Mouse (Mus musculus): ENCODE results near the gene Aox3. TPM values are rescaled to one million over a fixed set of nuclear protein-coding genes. Genes with fewer than 3 reads are reported as not detected.

The Aox3 gene
- polyA plus RNA-seq, 1 experiment, result 0.03 TPM

DNA sequence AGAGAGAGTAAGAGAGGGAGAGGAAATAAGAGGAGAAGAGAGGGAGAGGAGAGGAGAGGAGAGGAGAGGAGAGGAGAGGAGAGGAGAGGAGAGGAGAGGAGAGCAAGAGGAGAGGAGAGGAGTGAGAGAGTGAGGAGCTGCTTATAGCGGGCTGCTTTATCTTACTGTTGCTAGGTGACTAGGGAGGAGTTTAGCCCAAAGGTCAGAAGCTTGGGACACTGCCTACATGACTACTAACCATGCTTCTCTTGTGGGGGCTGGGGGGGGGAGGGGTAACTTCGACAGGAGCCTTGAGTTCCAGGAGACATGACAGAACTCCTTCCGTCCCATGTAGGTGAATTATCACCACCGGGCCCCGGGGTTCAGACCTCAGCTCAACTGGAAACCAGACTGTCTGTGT is 117.6 kb downstream of the Aox3 start:
- WGBS, result 43% methylated on average over 5 of the region's 5 CpGs
- Histone ChIP-seq H3K27me3 (ENCODE audit: control insufficient read depth, insufficient read depth, low read length) (no peaks in the 10 kb centered on the region), H3K36me3 (ENCODE audit: control insufficient read depth, insufficient read depth, low read length) (no peaks in the 10 kb centered on the region), H3K4me3 (ENCODE audit: low read depth, low read length) (no peak overlapping the region), H3K27ac (ENCODE audit: insufficient read depth, low read depth, low read length) (no peak overlapping the region), H3K4me1 (ENCODE audit: control insufficient read depth, insufficient read depth, insufficient read length, low read length) (no peaks in the 10 kb centered on the region)
- TF ChIP-seq CTCF (IDR thresholded peaks at IDR 0.05; ENCODE audit: extremely low read depth, insufficient read length, insufficient replicate concordance, low read depth, low read length), result no peak
- no peak for TF ChIP-seq POLR2A (IDR thresholded peaks at IDR 0.05; ENCODE audit: low read depth, low read length)

DNA sequence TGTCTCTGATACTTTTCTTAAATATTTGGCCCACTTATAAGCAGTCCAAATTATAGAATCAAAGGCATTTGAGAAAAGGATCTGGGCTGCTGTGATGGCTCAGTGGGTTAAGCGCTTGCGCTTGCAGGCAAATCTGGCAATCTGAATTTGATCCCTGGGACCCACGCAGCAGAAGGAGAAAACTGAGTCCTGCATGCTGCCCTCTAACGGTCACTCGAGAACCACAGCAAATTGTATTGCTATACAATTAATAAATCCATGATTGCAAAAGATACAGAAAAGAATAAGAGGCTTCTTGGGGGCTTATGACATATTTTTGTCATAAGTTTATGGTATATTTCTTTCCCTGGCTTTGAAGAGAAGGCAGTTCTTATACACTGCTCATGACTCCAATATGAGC is 122.5 kb downstream of the Aox3 start:
- Histone ChIP-seq H3K36me3 (ENCODE audit: control insufficient read depth, insufficient read depth, low read length) (no peaks in the 10 kb centered on the region), H3K4me1 (ENCODE audit: control insufficient read depth, insufficient read depth, insufficient read length, low read length) (peaks cover 10% of the 10 kb centered on the region; the same call in 1 of the 2 replicates), H3K27ac (ENCODE audit: insufficient read depth, low read depth, low read length) (no peak overlapping the region), H3K27me3 (ENCODE audit: control insufficient read depth, insufficient read depth, low read length) (no peaks in the 10 kb centered on the region), H3K4me3 (ENCODE audit: low read depth, low read length) (no peak overlapping the region)
- WGBS, result 47% methylated on average over 5 of the region's 5 CpGs
- TF ChIP-seq CTCF (IDR thresholded peaks at IDR 0.05; ENCODE audit: extremely low read depth, insufficient read length, insufficient replicate concordance, low read depth, low read length) (peak; percentile 20; the same call in 1 of the 2 replicates), POLR2A (IDR thresholded peaks at IDR 0.05; ENCODE audit: low read depth, low read length) (no peak)

DNA sequence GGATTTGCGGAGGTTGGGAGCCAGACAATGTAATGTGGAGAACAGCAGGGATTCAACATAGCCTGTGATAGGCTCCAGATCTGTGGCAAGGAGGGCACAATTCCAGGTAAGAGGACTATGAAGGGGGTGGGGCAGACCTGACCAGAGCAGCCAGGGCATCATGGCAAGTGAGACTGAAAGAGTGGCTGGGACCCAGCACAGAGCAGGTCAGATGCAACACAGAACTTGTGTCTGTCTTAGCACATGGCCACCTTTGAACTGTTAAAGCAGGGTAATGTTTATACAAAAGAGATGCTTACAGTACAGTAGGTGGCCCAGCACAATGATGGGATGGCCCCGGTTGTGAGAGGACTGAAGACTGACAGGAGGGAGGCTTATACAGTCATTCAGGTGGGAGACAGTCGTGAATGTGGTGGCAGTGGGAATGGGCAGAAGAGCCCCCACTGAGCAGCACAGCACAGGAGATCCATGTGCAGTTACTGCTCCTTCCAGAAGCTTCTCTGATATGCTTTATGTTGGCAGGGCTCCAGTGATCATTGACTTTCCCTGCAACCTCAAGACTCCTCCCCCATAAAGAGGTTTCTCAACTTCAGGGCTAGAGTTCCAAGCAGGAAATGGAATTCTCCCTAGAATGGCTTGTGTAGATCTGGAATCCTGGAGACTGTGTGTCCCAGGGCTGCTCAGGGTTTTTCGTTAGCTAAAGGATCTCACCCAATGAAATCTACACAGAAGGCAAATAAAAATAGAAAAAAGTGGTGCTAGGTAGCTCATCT is 124.8 kb downstream of the Aox3 start:
- 57% methylated on average over 4 of the region's 4 CpGs for WGBS
- no peak overlapping the region for H3K27ac ChIP-seq (ENCODE audit: insufficient read depth, low read depth, low read length)
- peaks cover 10% of the 10 kb centered on the region; the same call in 1 of the 2 replicates for H3K4me1 ChIP-seq (ENCODE audit: control insufficient read depth, insufficient read depth, insufficient read length, low read length)
- no peak for TF ChIP-seq POLR2A (IDR thresholded peaks at IDR 0.05; ENCODE audit: low read depth, low read length)
- no peak for TF ChIP-seq CTCF (IDR thresholded peaks at IDR 0.05; ENCODE audit: extremely low read depth, insufficient read length, insufficient replicate concordance, low read depth, low read length)
- H3K27me3 ChIP-seq (ENCODE audit: control insufficient read depth, insufficient read depth, low read length), result no peaks in the 10 kb centered on the region
- no peaks in the 10 kb centered on the region for H3K36me3 ChIP-seq (ENCODE audit: control insufficient read depth, insufficient read depth, low read length)
- H3K4me3 ChIP-seq (ENCODE audit: low read depth, low read length), result no peak overlapping the region

DNA sequence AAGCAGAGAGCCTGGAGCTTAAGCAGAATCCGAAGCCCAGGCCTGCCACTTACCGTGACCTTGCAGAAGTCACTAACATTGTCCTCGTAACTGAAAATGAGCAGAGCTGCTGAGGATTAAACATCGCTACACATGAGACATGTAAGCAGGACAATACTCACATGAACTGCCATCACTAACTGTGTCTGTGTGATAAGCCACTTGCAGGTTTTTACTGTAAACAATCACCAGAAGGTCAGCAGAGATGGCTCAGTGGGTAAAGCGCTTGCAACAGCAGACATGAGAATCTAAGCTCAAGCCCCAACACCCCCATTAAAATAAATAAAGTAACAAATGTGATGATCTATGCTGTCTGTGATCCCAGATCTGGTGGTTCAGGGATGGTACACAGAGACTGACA is 125.5 kb downstream of the Aox3 start:
- Histone ChIP-seq H3K4me1 (ENCODE audit: control insufficient read depth, insufficient read depth, insufficient read length, low read length) (peaks cover 10% of the 10 kb centered on the region; the same call in 1 of the 2 replicates), H3K4me3 (ENCODE audit: low read depth, low read length) (no peak overlapping the region), H3K27me3 (ENCODE audit: control insufficient read depth, insufficient read depth, low read length) (no peaks in the 10 kb centered on the region), H3K36me3 (ENCODE audit: control insufficient read depth, insufficient read depth, low read length) (no peaks in the 10 kb centered on the region), H3K27ac (ENCODE audit: insufficient read depth, low read depth, low read length) (no peak overlapping the region)
- WGBS, result 89% methylated on average over 5 of the region's 5 CpGs
- no peak for TF ChIP-seq POLR2A (IDR thresholded peaks at IDR 0.05; ENCODE audit: low read depth, low read length)
- no peak for TF ChIP-seq CTCF (IDR thresholded peaks at IDR 0.05; ENCODE audit: extremely low read depth, insufficient read length, insufficient replicate concordance, low read depth, low read length)

DNA sequence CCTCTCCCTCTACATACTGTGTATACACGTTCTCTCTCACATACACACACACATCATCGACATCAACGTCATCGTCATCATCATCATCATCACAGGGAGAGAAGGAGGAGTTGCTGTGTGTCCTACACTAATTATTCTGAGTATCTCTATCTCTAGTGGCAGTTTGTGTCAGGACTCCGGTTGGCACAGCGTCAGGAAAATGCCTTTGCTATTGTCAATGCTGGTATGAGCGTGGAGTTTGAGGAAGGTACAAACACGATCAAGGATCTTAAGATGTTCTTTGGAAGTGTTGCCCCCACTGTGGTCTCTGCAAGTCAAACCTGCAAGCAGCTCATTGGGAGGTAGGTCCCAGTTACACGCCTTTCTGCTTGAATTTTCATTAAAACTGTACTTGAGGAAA is 126.0 kb downstream of the Aox3 start:
- no peak overlapping the region for H3K4me3 ChIP-seq (ENCODE audit: low read depth, low read length)
- no peak for TF ChIP-seq CTCF (IDR thresholded peaks at IDR 0.05; ENCODE audit: extremely low read depth, insufficient read length, insufficient replicate concordance, low read depth, low read length)
- TF ChIP-seq POLR2A (IDR thresholded peaks at IDR 0.05; ENCODE audit: low read depth, low read length), result no peak
- no peaks in the 10 kb centered on the region for H3K27me3 ChIP-seq (ENCODE audit: control insufficient read depth, insufficient read depth, low read length)
- no peaks in the 10 kb centered on the region for H3K36me3 ChIP-seq (ENCODE audit: control insufficient read depth, insufficient read depth, low read length)
- H3K27ac ChIP-seq (ENCODE audit: insufficient read depth, low read depth, low read length), result no peak overlapping the region
- WGBS, result 93% methylated on average over 9 of the region's 9 CpGs
- H3K4me1 ChIP-seq (ENCODE audit: control insufficient read depth, insufficient read depth, insufficient read length, low read length), result peaks cover 10% of the 10 kb centered on the region; the same call in 1 of the 2 replicates

DNA sequence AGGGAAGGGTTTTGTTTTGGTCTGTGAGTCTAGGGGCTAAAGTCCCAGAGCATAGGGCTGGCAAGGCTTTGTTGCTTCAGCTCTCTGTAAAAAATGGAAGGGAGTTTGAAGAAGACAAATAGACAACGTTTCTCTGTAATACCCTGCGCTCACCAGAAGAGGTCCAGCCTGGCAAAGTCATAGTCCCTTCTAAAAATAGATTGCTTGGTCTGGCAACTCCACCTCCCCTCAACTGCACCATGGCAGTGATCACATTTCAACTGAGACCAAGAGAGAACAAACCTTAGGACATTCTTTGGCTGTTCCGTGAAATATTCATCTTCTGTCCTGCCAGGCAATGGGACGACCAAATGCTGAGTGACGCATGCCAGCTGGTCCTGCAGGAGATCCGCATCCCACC is 127.4 kb downstream of the Aox3 start:
- TF ChIP-seq POLR2A (IDR thresholded peaks at IDR 0.05; ENCODE audit: low read depth, low read length) (no peak), CTCF (IDR thresholded peaks at IDR 0.05; ENCODE audit: extremely low read depth, insufficient read length, insufficient replicate concordance, low read depth, low read length) (no peak)
- no peaks in the 10 kb centered on the region for H3K36me3 ChIP-seq (ENCODE audit: control insufficient read depth, insufficient read depth, low read length)
- no peak overlapping the region for H3K4me3 ChIP-seq (ENCODE audit: low read depth, low read length)
- no peak overlapping the region for H3K27ac ChIP-seq (ENCODE audit: insufficient read depth, low read depth, low read length)
- peaks cover 10% of the 10 kb centered on the region; the same call in 1 of the 2 replicates for H3K4me1 ChIP-seq (ENCODE audit: control insufficient read depth, insufficient read depth, insufficient read length, low read length)
- WGBS, result 66% methylated on average over 6 of the region's 6 CpGs
- no peaks in the 10 kb centered on the region for H3K27me3 ChIP-seq (ENCODE audit: control insufficient read depth, insufficient read depth, low read length)

DNA sequence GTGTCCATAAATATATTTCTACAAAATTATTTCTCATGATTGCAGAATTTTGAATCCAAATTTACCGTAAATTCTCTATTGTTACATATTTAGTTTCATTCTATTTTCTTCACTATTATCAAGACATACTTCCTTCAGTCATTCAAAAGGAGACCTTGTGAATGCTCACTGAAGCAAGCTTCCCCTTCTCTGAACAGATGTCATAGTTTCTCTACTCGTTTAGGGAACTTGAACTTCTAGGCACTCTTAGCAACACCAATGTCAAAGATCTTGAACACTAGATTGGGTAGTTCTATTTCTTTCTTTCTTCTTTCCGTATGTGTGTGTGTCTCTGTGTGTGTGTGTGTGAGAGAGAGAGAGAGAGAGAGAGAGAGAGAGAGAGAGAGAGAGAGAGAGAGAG is 131.6 kb downstream of the Aox3 start:
- H3K27me3 ChIP-seq (ENCODE audit: control insufficient read depth, insufficient read depth, low read length), result no peaks in the 10 kb centered on the region
- no peak overlapping the region for H3K4me3 ChIP-seq (ENCODE audit: low read depth, low read length)
- no peaks in the 10 kb centered on the region for H3K4me1 ChIP-seq (ENCODE audit: control insufficient read depth, insufficient read depth, insufficient read length, low read length)
- H3K36me3 ChIP-seq (ENCODE audit: control insufficient read depth, insufficient read depth, low read length), result no peaks in the 10 kb centered on the region
- WGBS, result 61% methylated on average over 3 of the region's 3 CpGs
- TF ChIP-seq CTCF (IDR thresholded peaks at IDR 0.05; ENCODE audit: extremely low read depth, insufficient read length, insufficient replicate concordance, low read depth, low read length) (no peak), POLR2A (IDR thresholded peaks at IDR 0.05; ENCODE audit: low read depth, low read length) (no peak)
- H3K27ac ChIP-seq (ENCODE audit: insufficient read depth, low read depth, low read length), result no peak overlapping the region

All from small intestine, adult 2 months (tissue).